Mouse (Mus musculus) MEL (cell line): Measurements from ENCODE around the gene Tmem248. TPM values are rescaled to one million over a fixed set of nuclear protein-coding genes. Genes with fewer than 3 reads are reported as not detected.

Experiments used
- DNase-seq: peaks from one replicate; pipeline ENCODE4 v3.0.0; 2011; ENCODE audit warnings: low read depth, low spot score
- H3K27ac ChIP-seq: 2 replicates; pipeline ENCODE4 v1.5.1; 2012; ENCODE audit warnings: low read depth, mild to moderate bottlenecking, control low read depth, low read length, moderate library complexity; ENCODE audit not compliant: control insufficient read depth
- H3K27me3 ChIP-seq, 2 experiments: fragments of 150-350 bp in 1 of 2; sonication (generic) in 1 of 2; 2 replicates each; pipeline ENCODE4 v1.6.1; 2012; ENCODE audit warnings: low read length in 2 of 2, mild to moderate bottlenecking in 2 of 2, improper control_type of control experiment in 1 of 2, moderate library complexity in 1 of 2; ENCODE audit not compliant: insufficient read depth in 2 of 2, control insufficient read depth in 1 of 2
- H3K36me3 ChIP-seq, 2 experiments: 2 replicates each; pipeline ENCODE4 v1.6.1; 2012 to 2014; ENCODE audit warnings: low read length in 2 of 2, improper control_type of control experiment in 1 of 2, inconsistent platforms in 1 of 2, mild to moderate bottlenecking in 1 of 2; ENCODE audit not compliant: insufficient read depth in 2 of 2, control insufficient read depth in 1 of 2
- H3K4me1 ChIP-seq, 2 experiments: fragments of 150-350 bp in 1 of 2; sonication (generic) in 1 of 2; 2 replicates each; pipeline ENCODE4 v1.6.1; 2012; ENCODE audit warnings: low read length in 2 of 2, improper control_type of control experiment in 1 of 2, mild to moderate bottlenecking in 1 of 2; ENCODE audit not compliant: insufficient read depth in 2 of 2, control insufficient read depth in 1 of 2
- H3K4me3 ChIP-seq, 2 experiments: fragments of 150-350 bp in 1 of 2; sonication (generic) in 1 of 2; 2 replicates each; pipeline ENCODE4 v1.5.1; 2012; ENCODE audit warnings: low read depth in 2 of 2, low read length in 2 of 2, mild to moderate bottlenecking in 2 of 2, moderate library complexity in 2 of 2, control low read depth in 1 of 2, improper control_type of control experiment in 1 of 2; ENCODE audit not compliant: control insufficient read depth in 1 of 2, insufficient read depth in 1 of 2
- H3K79me2 ChIP-seq: 2 replicates; pipeline ENCODE4 v1.6.1; 2012; ENCODE audit warnings: mild to moderate bottlenecking, low read length, moderate library complexity; ENCODE audit not compliant: control insufficient read depth, poor library complexity, insufficient read depth
- H3K9ac ChIP-seq: 2 replicates; pipeline ENCODE4 v1.6.1; 2012; ENCODE audit warnings: low read depth, mild to moderate bottlenecking, control low read depth, low read length, moderate library complexity; ENCODE audit not compliant: control insufficient read depth, poor library complexity, severe bottlenecking
- H3K9me3 ChIP-seq: fragments of 150-350 bp; sonication (generic); replicated peaks from 2 replicates; pipeline ENCODE4 v1.6.1; 2012; ENCODE audit warnings: mild to moderate bottlenecking, low read length, improper control_type of control experiment, moderate library complexity; ENCODE audit not compliant: insufficient read depth
- CTCF ChIP-seq, 3 experiments: IDR thresholded peaks in 2 of 3; conservative IDR thresholded peaks in 1 of 3; 2 replicates each; pipeline ENCODE4 v1.5.1; 2011 to 2012; ENCODE audit warnings: low read length in 3 of 3, low read depth in 2 of 3, mild to moderate bottlenecking in 2 of 3, improper control_type of control experiment in 1 of 3, inconsistent platforms in 1 of 3, mixed read lengths in 1 of 3, moderate library complexity in 1 of 3; ENCODE audit not compliant: control insufficient read depth in 1 of 3, insufficient read depth in 1 of 3, poor library complexity in 1 of 3, severe bottlenecking in 1 of 3
- E2F4 ChIP-seq: IDR thresholded peaks from 2 replicates; pipeline ENCODE4 v1.6.1; 2011; ENCODE audit warnings: low read depth, low read length, improper control_type of control experiment, borderline replicate concordance
- EP300 ChIP-seq, 2 experiments: IDR thresholded peaks; 2 replicates each; pipeline ENCODE4 v1.6.1; 2011; ENCODE audit warnings: improper control_type of control experiment in 2 of 2, low read length in 2 of 2, low read depth in 1 of 2, mild to moderate bottlenecking in 1 of 2
- ETS1 ChIP-seq: IDR thresholded peaks from 2 replicates; pipeline ENCODE4 v1.6.1; 2012; ENCODE audit warnings: low read depth, mild to moderate bottlenecking, inconsistent platforms, low read length, improper control_type of control experiment, moderate library complexity
- KAT2A ChIP-seq: conservative IDR thresholded peaks from 2 replicates; pipeline ENCODE4 v1.6.1; 2012; ENCODE audit warnings: low read depth, low read length, improper control_type of control experiment, inconsistent platforms
- MAX ChIP-seq: IDR thresholded peaks from 2 replicates; pipeline ENCODE4 v1.6.1; 2011; ENCODE audit warnings: low read length, improper control_type of control experiment
- MAZ ChIP-seq: IDR thresholded peaks from 2 replicates; pipeline ENCODE4 v1.6.1; 2012; ENCODE audit warnings: low read depth, mild to moderate bottlenecking, inconsistent platforms, low read length, improper control_type of control experiment
- MEF2A ChIP-seq: IDR thresholded peaks from 2 replicates; pipeline ENCODE4 v1.6.1; 2014; ENCODE audit warnings: low read depth, mild to moderate bottlenecking, inconsistent platforms, low read length, improper control_type of control experiment; ENCODE audit not compliant: poor library complexity, insufficient replicate concordance, severe bottlenecking; ENCODE audit errors: extremely low read depth
- MXI1 ChIP-seq: IDR thresholded peaks from 2 replicates; pipeline ENCODE4 v1.6.1; 2011; ENCODE audit warnings: mild to moderate bottlenecking, low read depth, low read length, improper control_type of control experiment
- NRF1 ChIP-seq: IDR thresholded peaks from 2 replicates; pipeline ENCODE4 v1.6.1; 2014; ENCODE audit warnings: low read depth, mild to moderate bottlenecking, inconsistent platforms, low read length, improper control_type of control experiment, moderate library complexity; ENCODE audit not compliant: poor library complexity, insufficient read depth, severe bottlenecking
- POLR2AphosphoS5 ChIP-seq: IDR thresholded peaks from 2 replicates; pipeline ENCODE4 v1.6.1; 2012; ENCODE audit warnings: low read depth, borderline replicate concordance, mild to moderate bottlenecking, inconsistent platforms, low read length, moderate library complexity, mixed read lengths
- RAD21 ChIP-seq: IDR thresholded peaks from 2 replicates; pipeline ENCODE4 v1.6.1; 2011; ENCODE audit warnings: mild to moderate bottlenecking, low read depth, low read length, improper control_type of control experiment
- RCOR1 ChIP-seq: IDR thresholded peaks from 2 replicates; pipeline ENCODE4 v1.6.1; 2012; ENCODE audit warnings: low read depth, mild to moderate bottlenecking, inconsistent platforms, low read length, improper control_type of control experiment
- TAL1 ChIP-seq: IDR thresholded peaks from 2 replicates; pipeline ENCODE4 v1.6.1; 2012; ENCODE audit warnings: mild to moderate bottlenecking, inconsistent platforms, low read length, moderate library complexity, mixed read lengths
- TBP ChIP-seq: IDR thresholded peaks from 2 replicates; pipeline ENCODE4 v1.8.0; 2011; ENCODE audit warnings: low read depth, low read length, improper control_type of control experiment
- TCF12 ChIP-seq: IDR thresholded peaks from 2 replicates; pipeline ENCODE4 v1.6.1; 2014; ENCODE audit warnings: low read depth, mild to moderate bottlenecking, inconsistent platforms, low read length, improper control_type of control experiment, moderate library complexity
- UBTF ChIP-seq: IDR thresholded peaks from 2 replicates; pipeline ENCODE4 v1.6.1; 2012; ENCODE audit warnings: low read depth, mild to moderate bottlenecking, inconsistent platforms, low read length, improper control_type of control experiment, moderate library complexity, borderline replicate concordance; ENCODE audit not compliant: insufficient read depth
- USF2 ChIP-seq, 2 experiments: IDR thresholded peaks; 2 replicates each; pipeline ENCODE4 v1.6.1; 2011 to 2012; ENCODE audit warnings: improper control_type of control experiment in 2 of 2, low read length in 2 of 2, borderline replicate concordance in 1 of 2, inconsistent platforms in 1 of 2, low read depth in 1 of 2, mild to moderate bottlenecking in 1 of 2; ENCODE audit not compliant: insufficient read depth in 1 of 2
- ZKSCAN1 ChIP-seq: IDR thresholded peaks from 2 replicates; pipeline ENCODE4 v1.6.1; 2012; ENCODE audit warnings: low read depth, mild to moderate bottlenecking, inconsistent platforms, low read length, improper control_type of control experiment, moderate library complexity
- ZMIZ1 ChIP-seq: IDR thresholded peaks from 2 replicates; pipeline ENCODE4 v1.6.1; 2012; ENCODE audit warnings: low read depth, mild to moderate bottlenecking, inconsistent platforms, low read length, improper control_type of control experiment, moderate library complexity
- polyA plus RNA-seq, 2 experiments: library from polyadenylated mRNA; stranded (reverse) in 1 of 2; unstranded in 1 of 2; fragments of >175 nt in 1 of 2; fragments of >200 nt in 1 of 2; gene quantifications; 2 replicates each; pipeline versions ENCODE4 v1.2.1 to v1.2.4; 2012; ENCODE audit warnings: low replicate concordance in 2 of 2, low read depth in 1 of 2; ENCODE audit not compliant: insufficient read length in 2 of 2, insufficient read depth in 1 of 2, missing spikeins in 1 of 2
- total RNA-seq: library from RNA; depleted of rRNA; stranded (reverse); fragments of 300-350 nt; gene quantifications from 2 replicates; pipeline ENCODE4 v1.2.3, GENCODE M21; 2012

Gene Tmem248
- total and polyA plus RNA-seq, 3 experiments = 55.5 to 58.2 TPM; not detected in 1

DNA sequence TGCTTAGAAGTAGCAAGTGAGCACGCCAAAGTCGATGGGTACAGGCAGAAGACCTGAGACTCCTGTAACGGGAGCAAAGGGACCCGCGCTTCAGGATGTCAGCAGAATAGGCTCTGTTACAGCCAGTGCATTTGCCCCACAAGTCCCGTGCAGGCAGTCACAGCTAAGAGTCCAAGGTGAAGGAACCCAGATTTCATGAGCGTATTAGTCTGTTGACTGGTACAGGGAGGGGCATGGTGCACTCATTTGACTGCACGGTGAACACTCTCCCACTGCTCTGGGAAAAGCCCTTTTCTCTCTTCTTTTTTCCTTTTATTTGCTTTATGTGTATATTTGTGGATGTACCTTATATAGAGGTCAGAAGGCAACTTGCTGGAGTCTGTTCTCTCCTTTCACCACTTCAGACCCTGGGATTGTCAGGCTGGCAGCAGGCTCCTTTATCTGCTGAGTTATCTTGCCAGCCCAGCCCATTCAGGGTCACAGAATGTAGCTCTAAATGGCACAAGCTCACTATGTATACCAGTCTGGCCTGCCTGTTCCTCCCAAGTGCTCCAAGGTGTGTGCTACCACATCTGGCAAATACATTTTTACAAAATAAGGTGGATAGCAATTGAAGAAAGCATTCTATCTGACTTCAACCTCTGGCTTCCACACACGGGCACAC, 32.6 kb upstream of the Tmem248 start (continued):
- TF ChIP-seq ZKSCAN1 = no peak

DNA sequence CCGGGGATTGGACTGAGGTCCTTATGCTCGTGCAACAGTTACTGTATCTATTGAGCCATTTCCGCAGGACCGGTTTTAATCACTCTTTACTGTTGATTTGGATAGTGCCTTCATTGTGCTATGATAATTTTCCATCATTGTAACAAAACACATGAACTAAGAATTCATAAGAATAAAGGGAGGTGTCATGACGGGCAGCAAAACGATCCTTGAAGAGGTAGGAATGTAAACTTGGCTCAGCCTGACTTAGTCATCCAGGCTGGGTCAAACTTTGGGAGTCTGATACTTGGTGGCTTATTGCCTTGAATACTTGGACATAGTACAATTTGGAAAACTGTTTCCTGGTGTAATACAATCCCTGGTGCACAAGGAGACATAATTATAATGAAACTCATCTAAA, 31.6 kb upstream of the Tmem248 start:
- H3K9me3 ChIP-seq = no peaks in the 10 kb centered on the region
- H3K9ac ChIP-seq = no peak overlapping the region
- peaks cover 34% of the 10 kb centered on the region for H3K79me2 ChIP-seq
- H3K4me1 ChIP-seq = no peaks in the 10 kb centered on the region; a peak in 1 of 4 replicates
- peaks cover 0 to 14% of the 10 kb centered on the region in 2 experiments; a peak in 2 of 4 replicates for H3K36me3 ChIP-seq
- TF ChIP-seq CTCF (IDR thresholded peaks at IDR 0.05 in 2 of 3, conservative IDR thresholded peaks at IDR 0.05 in 1 of 3; ENCODE audit: control insufficient read depth in 1 of 3, insufficient read depth in 1 of 3, low read depth in 2 of 3, low read length in 3 of 3, poor library complexity in 1 of 3, severe bottlenecking in 1 of 3) (no peak), ZMIZ1 (no peak), EP300 (IDR thresholded peaks at IDR 0.05; ENCODE audit: low read depth in 1 of 2, low read length in 2 of 2) (no peak), UBTF (no peak), MAX (no peak), TCF12 (no peak), E2F4 (no peak), MAZ (no peak), TAL1 (no peak), USF2 (IDR thresholded peaks at IDR 0.05; ENCODE audit: borderline replicate concordance in 1 of 2, insufficient read depth in 1 of 2, low read depth in 1 of 2, low read length in 2 of 2) (no peak), ETS1 (no peak), NRF1 (no peak), RAD21 (no peak), KAT2A (no peak), MEF2A (no peak), ZKSCAN1 (no peak), RCOR1 (no peak)
- H3K27ac ChIP-seq = no peak overlapping the region
- DNase-seq = no peak
- H3K27me3 ChIP-seq = no peaks in the 10 kb centered on the region
- no peak overlapping the region for H3K4me3 ChIP-seq

DNA sequence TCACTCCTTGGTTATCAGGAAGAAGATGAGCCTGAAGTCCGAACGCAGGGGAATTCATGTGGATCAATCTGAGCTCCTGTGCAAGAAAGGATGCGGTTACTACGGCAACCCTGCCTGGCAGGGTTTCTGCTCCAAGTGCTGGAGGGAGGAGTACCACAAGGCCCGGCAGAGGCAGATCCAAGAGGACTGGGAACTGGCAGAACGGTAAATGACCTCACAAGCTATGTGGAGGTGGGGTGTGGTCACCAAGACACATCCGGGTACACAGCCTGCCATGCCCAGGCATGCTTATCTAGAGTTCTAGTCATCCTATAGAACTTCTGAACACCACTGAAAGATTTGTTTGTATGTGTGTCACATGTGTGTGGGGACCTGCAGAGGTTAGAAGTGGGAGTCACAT, 29.5 kb upstream of the Tmem248 start:
- H3K4me1 ChIP-seq = no peaks in the 10 kb centered on the region; a peak in 1 of 4 replicates
- H3K4me3 ChIP-seq = no peak overlapping the region
- H3K27ac ChIP-seq = no peak overlapping the region
- H3K36me3 ChIP-seq = peaks cover 0 to 17% of the 10 kb centered on the region in 2 experiments; a peak in 2 of 4 replicates
- no peaks in the 10 kb centered on the region for H3K9me3 ChIP-seq
- TF ChIP-seq MXI1 (no peak), ZMIZ1 (no peak), TBP (no peak), KAT2A (no peak), POLR2AphosphoS5 (no peak), RAD21 (no peak), ZKSCAN1 (no peak)
- no peaks in the 10 kb centered on the region for H3K27me3 ChIP-seq
- peaks cover 18% of the 10 kb centered on the region for H3K79me2 ChIP-seq
- no peak for DNase-seq
- H3K9ac ChIP-seq = no peak overlapping the region
